In the genomic region with DNA sequence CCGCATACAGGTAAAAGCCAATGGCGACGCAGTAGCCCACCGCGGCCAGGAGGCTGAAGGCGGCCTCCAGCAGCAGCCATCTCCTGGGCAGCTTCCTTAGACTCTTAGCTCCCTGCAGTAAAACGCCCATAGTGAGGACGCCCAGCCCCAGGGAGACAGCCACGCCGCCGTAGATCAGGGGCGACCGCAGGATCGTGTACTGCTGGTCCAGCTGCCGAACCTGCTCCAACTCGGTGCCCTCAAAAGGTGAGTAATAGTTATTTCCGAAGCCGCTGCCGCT, we compare ENCODE assay signal across 8 mouse cellular contexts. TPM values are rescaled to one million over a fixed set of nuclear protein-coding genes. Genes with fewer than 3 reads are reported as not detected.
DNase-seq lines count a peak whose midpoint lies in the region; ATAC-seq lines count a peak whose summit lies in the region.

No protein-coding gene starts in this region.

- no peaks in the 10 kb centered on the region for H3K36me3 ChIP-seq in kidney, embryonic 16.5 days (ENCODE audit: insufficient read depth, low read length)
- no peaks in the 10 kb centered on the region for H3K36me3 ChIP-seq in embryonic facial prominence, embryonic 12.5 days
- peaks cover 10% of the 10 kb centered on the region; the same call in 1 of the 2 replicates for H3K36me3 ChIP-seq in hindbrain, embryonic 13.5 days
- peaks cover 10% of the 10 kb centered on the region; the same call in 1 of the 2 replicates for H3K36me3 ChIP-seq in midbrain, embryonic 14.5 days (ENCODE audit: control insufficient read depth, insufficient read depth, low read length)

- peak overlapping the region; percentile 57; the same call in 1 of the 2 replicates for H3K9ac ChIP-seq in kidney, embryonic 16.5 days (replicated peaks; ENCODE audit: low read length)
- H3K9ac ChIP-seq in embryonic facial prominence, embryonic 12.5 days, result peak overlapping the region; percentile 44; the same call in 1 of the 2 replicates
- H3K9ac ChIP-seq in hindbrain, embryonic 13.5 days, result peak overlapping the region; percentile 74
- H3K9ac ChIP-seq in midbrain, embryonic 14.5 days (replicated peaks; ENCODE audit: low read length), result peak overlapping the region; percentile 56

- WGBS in kidney, embryonic 16.5 days, result 3% methylated on average over 19 of the region's 19 CpGs
- WGBS in embryonic facial prominence, embryonic 12.5 days, result 6% methylated on average over 19 of the region's 19 CpGs
- WGBS in hindbrain, embryonic 13.5 days, result 5% methylated on average over 19 of the region's 19 CpGs
- WGBS in midbrain, embryonic 14.5 days, result 6% methylated on average over 19 of the region's 19 CpGs

- H3K4me2 ChIP-seq in kidney, embryonic 16.5 days (replicated peaks; ENCODE audit: low read depth, low read length), result peak overlapping the region; percentile 68
- peak overlapping the region; percentile 67 for H3K4me2 ChIP-seq in embryonic facial prominence, embryonic 12.5 days (replicated peaks)
- peak overlapping the region; percentile 62 for H3K4me2 ChIP-seq in hindbrain, embryonic 13.5 days
- H3K4me2 ChIP-seq in midbrain, embryonic 14.5 days (ENCODE audit: low read length), result peak overlapping the region; percentile 67

- no peak for ATAC-seq in kidney, embryonic 16.5 days (ENCODE audit: low FRiP score, low TSS enrichment)
- ATAC-seq in embryonic facial prominence, embryonic 12.5 days (ENCODE audit: insufficient number of reproducible peaks, insufficient read depth, low FRiP score, low TSS enrichment), result no peak
- peak; percentile 46 for ATAC-seq in hindbrain, embryonic 13.5 days (ENCODE audit: low FRiP score)
- ATAC-seq in midbrain, embryonic 14.5 days (ENCODE audit: low FRiP score, low TSS enrichment), result no peak

- peaks cover 17% of the 10 kb centered on the region for H3K4me1 ChIP-seq in kidney, embryonic 16.5 days (ENCODE audit: insufficient read depth, low read length)
- H3K4me1 ChIP-seq in embryonic facial prominence, embryonic 12.5 days, result peaks cover 13% of the 10 kb centered on the region; the same call in 1 of the 2 replicates
- H3K4me1 ChIP-seq in hindbrain, embryonic 13.5 days (replicated peaks), result peaks cover 28% of the 10 kb centered on the region
- 0 out of 2 replicates have a peak, but pooled peaks cover 6% of the 10 kb centered on the region for H3K4me1 ChIP-seq in midbrain, embryonic 14.5 days (ENCODE audit: control insufficient read depth, insufficient read depth, low read length)

- DNase-seq in kidney, adult 11 months, result no peak
- peak; percentile 56 for DNase-seq in midbrain, embryonic 14.5 days
- no peak for DNase-seq in adrenal gland, adult 2 months
- no peak for DNase-seq in embryo, embryonic 10 days (ENCODE audit: low spot score)
- DNase-seq in natural killer cell, adult 2 months (ENCODE audit: low spot score in 2 of 2), result no peak

- H3K9me3 ChIP-seq in kidney, embryonic 16.5 days (ENCODE audit: low read length), result no peaks in the 10 kb centered on the region
- no peaks in the 10 kb centered on the region for H3K9me3 ChIP-seq in embryonic facial prominence, embryonic 12.5 days
- no peaks in the 10 kb centered on the region for H3K9me3 ChIP-seq in hindbrain, embryonic 13.5 days
- no peaks in the 10 kb centered on the region for H3K9me3 ChIP-seq in midbrain, embryonic 14.5 days (ENCODE audit: control insufficient read depth, low read length)

- peaks cover 11% of the 10 kb centered on the region; the same call in 1 of the 2 replicates for H3K27me3 ChIP-seq in kidney, embryonic 16.5 days (ENCODE audit: insufficient read depth, low read length)
- peaks cover 22% of the 10 kb centered on the region for H3K27me3 ChIP-seq in embryonic facial prominence, embryonic 12.5 days
- peaks cover 6% of the 10 kb centered on the region; the same call in 1 of the 2 replicates for H3K27me3 ChIP-seq in hindbrain, embryonic 13.5 days
- H3K27me3 ChIP-seq in midbrain, embryonic 14.5 days (ENCODE audit: control insufficient read depth, insufficient read depth, low read length), result no peaks in the 10 kb centered on the region

- H3K27ac ChIP-seq in kidney, embryonic 16.5 days (ENCODE audit: low read length), result no peak overlapping the region
- 0 out of 2 replicates have a peak overlapping the region, but pooled peaks have one; percentile 30 for H3K27ac ChIP-seq in embryonic facial prominence, embryonic 12.5 days
- H3K27ac ChIP-seq in hindbrain, embryonic 13.5 days, result peak overlapping the region; percentile 82
- H3K27ac ChIP-seq in midbrain, embryonic 14.5 days (replicated peaks; ENCODE audit: low read depth, low read length), result peak overlapping the region; percentile 73

- peak overlapping the region; percentile 45 for H3K4me3 ChIP-seq in kidney, embryonic 16.5 days (ENCODE audit: low read length)
- H3K4me3 ChIP-seq in embryonic facial prominence, embryonic 12.5 days, result peak overlapping the region; percentile 42
- peak overlapping the region; percentile 40 for H3K4me3 ChIP-seq in hindbrain, embryonic 13.5 days
- peak overlapping the region; percentile 39 for H3K4me3 ChIP-seq in midbrain, embryonic 14.5 days (replicated peaks; ENCODE audit: low read depth, low read length)

RNA-seq across cellular contexts. Expression of a gene that starts 13.8 kb away (rescaled TPM):
- polyA plus RNA-seq in kidney, embryonic 16.5 days (2015; fragmentation: Nextera tagmentation; extraction: Ambion mirVana), result 3.9 and 4.0 TPM in 2 replicates
- polyA plus RNA-seq in embryonic facial prominence, embryonic 12.5 days (2016; fragmentation: Nextera tagmentation; extraction: Ambion mirVana), result 1.5 and 2.2 TPM in 2 replicates
- polyA plus RNA-seq in hindbrain, embryonic 13.5 days (2015; fragmentation: Nextera tagmentation; extraction: Ambion mirVana), result 1.2 and 2.0 TPM in 2 replicates
- polyA plus RNA-seq in midbrain, embryonic 14.5 days (2014; fragmentation: Nextera tagmentation; extraction: Ambion mirVana), result 1.1 and 1.4 TPM in 2 replicates
- total RNA-seq in adrenal gland, adult 2 months (2021), result under 1 TPM in 1 of 2 experiments, not detected in 1; 0.28 TPM
- polyA plus RNA-seq in adrenal gland, adult 2 months (2012; rRNA removed), result not detected in 2 replicates

RNA-seq across cellular contexts. Expression of a gene that starts 42.0 kb away (rescaled TPM):
- not detected in 2 replicates for polyA plus RNA-seq in kidney, embryonic 16.5 days (2015; fragmentation: Nextera tagmentation; extraction: Ambion mirVana)
- polyA plus RNA-seq in embryonic facial prominence, embryonic 12.5 days (2016; fragmentation: Nextera tagmentation; extraction: Ambion mirVana), result not detected in 2 replicates
- polyA plus RNA-seq in hindbrain, embryonic 13.5 days (2015; fragmentation: Nextera tagmentation; extraction: Ambion mirVana), result not detected in 2 replicates
- not detected in 2 replicates for polyA plus RNA-seq in midbrain, embryonic 14.5 days (2014; fragmentation: Nextera tagmentation; extraction: Ambion mirVana)
- 1 to 10 TPM in 1 of 2 experiments, under 1 TPM in 1; 0.24 to 5.9 TPM for total RNA-seq in adrenal gland, adult 2 months (2021)
- 0.56 TPM in 1 of 2 replicates, not detected in the other for polyA plus RNA-seq in adrenal gland, adult 2 months (2012; rRNA removed)
